Mouse (Mus musculus): ENCODE measurements around the gene Iscu.

Gene Iscu

DNA sequence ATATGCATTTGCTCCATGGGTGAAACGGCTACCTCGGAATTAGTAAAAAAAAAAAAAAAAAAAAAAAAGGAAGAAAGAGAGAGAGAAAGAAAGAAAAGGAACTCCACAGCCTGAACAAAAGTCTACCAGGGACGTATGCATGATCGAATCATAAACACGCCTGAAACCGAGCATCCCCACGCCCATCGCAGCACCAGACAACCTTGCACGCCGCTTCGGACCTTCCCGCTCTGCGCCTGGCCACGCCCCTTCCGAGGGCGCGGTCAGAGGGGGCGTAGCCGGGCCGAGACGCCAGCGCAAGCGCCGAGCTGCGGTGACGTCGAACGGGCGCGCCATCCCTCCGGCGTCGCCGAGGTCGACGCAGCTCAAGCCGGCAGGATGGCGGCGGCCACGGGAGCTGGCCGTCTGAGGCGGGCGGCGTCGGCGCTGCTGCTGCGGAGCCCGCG, at the start of gene Iscu, which contains the start of gene Sart3:
TSS of gene Iscu (plus strand) at position 299 of the 446 bp plus-strand sequence.
TSS of gene Sart3 (minus strand) at position 61 of the 446 bp plus-strand sequence.
- peak; percentile 99 for DNase-seq (ENCODE audit: low read depth, low spot score)

- peak; percentile 45 for DNase-seq (ENCODE audit: low read depth, low spot score)
These were observed 48.8 kb upstream of the Iscu start for GRCm38 (mm10) chr5:113723567-113724237.

- DNase-seq (ENCODE audit: low read depth, low spot score) = peak; percentile 96
These were observed 48.1 kb upstream of the Iscu start, which contains the start of gene 1700069L16Rik for GRCm38 (mm10) chr5:113724446-113724845. 1700069L16Rik (minus strand) TSS chr5:113724772.

DNA sequence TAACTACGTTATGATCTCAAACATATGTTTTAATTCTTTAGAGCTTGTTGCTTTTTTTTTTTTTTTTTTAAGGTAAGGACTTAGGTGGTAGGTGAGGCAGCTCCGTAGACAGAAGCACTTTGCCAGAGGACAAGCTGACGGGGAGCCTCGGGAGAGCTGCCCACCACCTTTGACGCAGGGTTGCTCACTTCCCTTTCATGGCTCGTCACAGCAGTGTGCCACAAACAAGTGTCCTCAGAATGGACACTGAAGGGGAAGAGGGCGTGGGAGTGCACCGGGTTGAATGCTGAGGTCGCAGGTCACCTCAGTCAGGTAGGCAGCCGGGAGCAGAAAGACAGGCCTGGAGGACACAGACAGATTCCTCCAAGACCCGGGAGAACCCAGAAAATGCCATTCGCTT, 47.1 kb upstream of the Iscu start:
- DNase-seq (ENCODE audit: low read depth, low spot score) = no peak

GRCm38 (mm10) chr5:113726618-113727017, 45.9 kb upstream of the Iscu start:
- DNase-seq (ENCODE audit: low read depth, low spot score) = no peak

DNA sequence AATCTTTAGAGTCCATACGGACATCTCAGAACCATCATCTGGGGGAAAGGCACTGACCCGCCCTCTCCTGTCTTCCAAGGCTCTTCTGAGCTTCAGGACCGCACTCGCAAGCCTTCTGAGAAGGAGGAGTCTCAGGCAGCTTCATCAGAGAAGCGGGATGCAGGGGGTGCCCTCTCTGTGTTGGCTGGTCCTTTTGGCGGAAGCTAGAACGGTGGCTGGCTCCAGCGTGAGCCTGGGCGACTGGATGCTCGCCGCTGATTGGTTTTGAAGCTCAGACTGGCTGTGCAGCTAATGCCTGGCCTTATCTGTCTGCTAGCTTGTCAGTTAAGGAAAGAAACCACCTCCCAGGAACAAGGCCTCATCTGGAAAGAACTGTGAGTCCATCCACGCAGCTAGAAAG, 45.3 kb upstream of the Iscu start:
- no peak for DNase-seq (ENCODE audit: low read depth, low spot score)

- DNase-seq (ENCODE audit: low read depth, low spot score) = no peak
These were observed 44.5 kb upstream of the Iscu start for GRCm38 (mm10) chr5:113728011-113728410.

GRCm38 (mm10) chr5:113728691-113729090, 43.9 kb upstream of the Iscu start:
- no peak for DNase-seq (ENCODE audit: low read depth, low spot score)

DNA sequence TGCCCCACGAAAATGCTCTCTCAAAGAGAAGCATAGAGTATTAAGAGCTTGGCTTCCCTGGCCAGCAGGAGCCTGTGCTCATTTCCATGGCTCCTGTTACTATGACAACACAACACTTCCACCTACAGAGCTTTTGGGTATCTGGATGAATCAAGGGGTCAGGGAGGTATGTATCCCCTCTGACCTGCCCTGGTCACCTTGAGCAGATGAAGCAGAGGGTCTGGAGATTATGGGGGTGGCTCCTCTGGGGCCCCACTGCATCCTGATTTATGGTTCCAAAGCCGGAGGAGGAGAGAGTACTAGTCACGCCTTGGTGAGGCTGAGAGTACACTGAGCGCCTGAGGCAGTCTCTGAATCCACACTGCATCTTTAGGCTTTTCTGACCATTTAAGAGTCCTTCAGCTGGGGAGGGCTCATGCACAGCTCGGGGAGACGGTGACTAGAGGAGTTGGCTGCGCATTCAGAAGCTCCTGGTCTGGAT, 41.9 kb upstream of the Iscu start:
- DNase-seq (ENCODE audit: low read depth, low spot score) = peak; percentile 44

DNA sequence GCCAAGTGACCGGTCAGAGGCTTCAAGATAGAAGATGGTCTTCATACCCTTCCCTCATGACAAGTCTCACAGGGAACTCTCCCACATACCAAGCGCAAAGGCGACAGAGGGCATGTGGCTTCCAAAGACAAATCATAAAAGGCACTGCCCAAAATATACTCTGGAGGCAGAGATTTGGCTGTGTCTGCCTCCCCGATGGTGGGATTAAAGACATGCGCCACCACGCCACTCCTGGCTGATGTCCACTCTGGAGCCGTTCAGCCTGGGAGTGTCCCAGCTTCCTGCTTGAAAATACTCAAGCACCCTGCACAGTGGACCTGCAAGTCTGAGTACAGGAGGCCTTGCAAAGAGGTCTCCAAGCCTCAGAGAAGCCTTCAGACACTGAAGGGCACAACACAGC, 41.4 kb upstream of the Iscu start:
- DNase-seq (ENCODE audit: low read depth, low spot score) = no peak

- DNase-seq (ENCODE audit: low read depth, low spot score) = peak; percentile 77
These were observed 40.4 kb upstream of the Iscu start for GRCm38 (mm10) chr5:113732182-113732581.

GRCm38 (mm10) chr5:113734376-113734775, 38.2 kb upstream of the Iscu start:
- DNase-seq (ENCODE audit: low read depth, low spot score) = peak; percentile 69

GRCm38 (mm10) chr5:113735023-113735344, 37.6 kb upstream of the Iscu start:
- DNase-seq (ENCODE audit: low read depth, low spot score) = no peak

- peak; percentile 99 for DNase-seq (ENCODE audit: low read depth, low spot score)
These were observed 37.0 kb upstream of the Iscu start, which contains the start of gene Ficd for GRCm38 (mm10) chr5:113735345-113736112. Ficd (plus strand) TSS chr5:113735803.

- DNase-seq (ENCODE audit: low read depth, low spot score) = no peak
These were observed 36.4 kb upstream of the Iscu start for GRCm38 (mm10) chr5:113736113-113736502.

DNA sequence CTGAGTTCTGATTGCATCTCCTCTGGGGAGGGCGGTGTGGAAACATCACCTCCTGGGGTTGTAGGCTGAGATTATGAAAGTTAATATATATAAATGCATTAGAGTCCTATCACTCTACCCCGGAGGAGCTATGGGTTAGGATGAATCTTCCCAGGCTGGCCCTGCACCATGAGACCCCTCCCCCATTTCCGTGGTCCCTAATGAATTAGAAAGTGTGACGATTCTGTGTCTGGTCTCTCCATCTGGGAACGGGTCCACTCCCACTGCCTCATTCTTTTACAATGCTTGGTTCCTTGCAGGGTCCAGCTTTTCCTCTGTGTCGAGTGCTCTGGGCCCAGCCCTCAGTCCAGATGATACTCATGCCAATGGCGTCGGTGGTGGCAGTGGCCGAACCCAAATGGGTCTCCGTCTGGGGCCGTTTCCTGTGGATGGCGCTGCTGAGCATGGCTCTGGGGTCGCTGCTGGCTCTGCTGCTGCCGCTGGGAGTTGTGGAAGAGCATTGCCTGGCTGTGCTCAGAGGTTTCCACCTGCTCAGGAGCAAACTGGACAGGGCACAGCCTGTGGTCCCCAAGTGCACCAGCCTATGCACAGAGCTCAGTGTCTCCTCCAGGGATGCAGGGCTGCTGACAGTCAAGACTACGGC, 35.9 kb upstream of the Iscu start:
- peak; percentile 37 for DNase-seq (ENCODE audit: low read depth, low spot score)

- DNase-seq (ENCODE audit: low read depth, low spot score) = no peak
These were observed 34.8 kb upstream of the Iscu start for GRCm38 (mm10) chr5:113737607-113738237.

GRCm38 (mm10) chr5:113747629-113748028, 24.9 kb upstream of the Iscu start:
- DNase-seq (ENCODE audit: low read depth, low spot score) = peak; percentile 62

- DNase-seq (ENCODE audit: low read depth, low spot score) = no peak
These were observed 23.8 kb upstream of the Iscu start for GRCm38 (mm10) chr5:113748556-113749331.

DNA sequence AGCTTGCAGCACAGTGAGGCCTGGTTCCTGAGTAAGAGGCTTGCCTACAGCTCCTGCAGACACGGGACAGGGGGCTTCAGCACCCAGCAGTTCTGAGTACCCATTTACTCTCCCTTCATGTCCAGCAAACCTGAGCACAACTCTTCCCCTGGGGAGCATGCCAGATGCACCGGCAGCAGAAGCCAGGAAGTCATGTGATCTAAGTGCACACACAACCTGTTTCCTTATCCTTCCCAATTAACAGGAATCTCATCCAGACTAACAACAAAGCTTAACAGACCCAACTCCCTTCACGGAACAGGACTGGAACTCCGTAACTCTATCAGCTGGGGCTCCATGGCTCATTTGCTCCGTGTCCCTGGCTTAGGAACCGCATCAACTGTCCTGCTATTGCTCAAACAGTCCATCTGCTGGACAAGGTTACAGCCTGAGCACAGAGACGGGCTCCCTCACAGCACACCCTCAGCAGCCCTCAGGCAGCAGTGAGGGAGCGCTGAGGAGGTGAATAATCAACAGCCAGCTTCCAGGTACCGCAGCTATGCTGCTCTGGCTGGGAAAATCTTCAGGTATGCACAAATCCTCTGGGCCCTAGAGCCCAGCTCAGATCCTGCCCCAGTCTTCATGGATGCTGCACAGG, 20.9 kb upstream of the Iscu start:
- no peak for DNase-seq (ENCODE audit: low read depth, low spot score)

Data from ZHBTc4 (cell line).